ENCODE assay signal across 8 mouse cellular contexts in the genomic region with DNA sequence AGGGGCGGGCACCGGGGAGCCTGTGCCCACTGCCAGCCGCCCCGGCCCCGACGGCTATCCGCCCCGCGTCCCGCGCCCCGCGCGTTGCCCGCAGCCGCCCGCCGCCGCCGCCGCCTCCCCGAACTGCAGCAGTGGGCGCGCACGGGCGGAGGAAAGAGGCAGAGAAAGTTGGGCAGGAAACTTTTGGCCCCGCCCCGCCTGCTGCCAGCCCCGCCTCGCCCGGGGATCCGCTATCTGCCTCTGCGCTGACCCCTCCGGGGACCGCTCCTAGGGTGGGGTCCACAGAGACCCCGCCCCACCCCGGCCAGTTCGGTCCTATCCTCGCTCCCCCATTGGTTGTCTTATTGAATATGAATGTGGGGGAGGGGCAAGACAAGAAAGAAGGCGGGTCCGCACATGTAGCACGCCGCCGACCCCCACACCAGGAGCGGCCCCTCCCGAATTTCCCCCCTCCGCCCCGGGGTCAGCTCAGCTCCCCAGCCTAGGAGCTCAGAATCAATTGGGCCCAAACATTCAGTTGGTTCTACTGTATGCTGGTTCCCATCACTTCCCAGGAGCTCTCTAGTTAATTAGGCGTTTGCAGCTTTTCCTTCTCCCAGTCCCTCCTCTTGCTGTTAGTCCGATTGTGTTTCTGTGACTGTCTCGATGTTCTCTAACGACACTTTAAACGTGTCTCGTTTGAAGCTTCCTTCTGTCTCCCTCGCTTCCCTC. TPM values are rescaled to one million over a fixed set of nuclear protein-coding genes. Genes with fewer than 3 reads are reported as not detected.
A peak's percentile ranks its signal among the peaks of the same experiment; 100 is the strongest.
DNase-seq lines count a peak whose midpoint lies in the region; ATAC-seq lines count a peak whose summit lies in the region.

Gene Zcchc24, minus strand, starts transcription at position 125 of the 711 bp plus-strand sequence.

- no peaks in the 10 kb centered on the region for H3K9me3 ChIP-seq in hindbrain, embryonic 15.5 days

- 1% methylated on average over 35 of the region's 55 CpGs for WGBS in hindbrain, embryonic 15.5 days

- DNase-seq in NIH3T3 (ENCODE audit: low read depth) = peak; percentile 93
- peak; percentile 71 to 85 for DNase-seq in cerebellum, postnatal 10 days
- DNase-seq in gastrocnemius, adult 18-20 months (ENCODE audit: low spot score) = peak; percentile 95
- peak; percentile 81 to 86 for DNase-seq in layer of hippocampus, postnatal 36 days
- DNase-seq in lung, postnatal 25 days (ENCODE audit: low spot score) = peak; percentile 94
- DNase-seq in retina, postnatal 1 day = peak; percentile 95
- DNase-seq in urinary bladder, adult 18-20 months (ENCODE audit: low spot score in 2 of 2) = peak; percentile 79 to 88

- H3K4me3 ChIP-seq in hindbrain, embryonic 15.5 days = peak within 1 kb of the TSS; percentile 62

- no peaks in the 10 kb centered on the region for H3K36me3 ChIP-seq in hindbrain, embryonic 15.5 days

- no peaks in the 10 kb centered on the region; the same call in 1 of the 2 replicates for H3K27me3 ChIP-seq in hindbrain, embryonic 15.5 days

- H3K27ac ChIP-seq in hindbrain, embryonic 15.5 days (replicated peaks) = peak within 1 kb of the TSS; percentile 81

- peak; percentile 84 for ATAC-seq in hindbrain, embryonic 15.5 days (ENCODE audit: low FRiP score, low read depth)

- peaks cover 38% of the 10 kb centered on the region for H3K4me1 ChIP-seq in hindbrain, embryonic 15.5 days (replicated peaks)

- H3K4me2 ChIP-seq in hindbrain, embryonic 15.5 days = peak within 1 kb of the TSS; percentile 98

- H3K9ac ChIP-seq in hindbrain, embryonic 15.5 days = peak within 1 kb of the TSS; percentile 53

RNA-seq across cellular contexts. Expression of gene Zcchc24, which starts in this region (rescaled TPM):
- total RNA-seq in gastrocnemius, adult 18-20 months (2021) = 10 to 100 TPM; 53.7 to 60.4 TPM
- polyA plus RNA-seq in hindbrain, embryonic 15.5 days (2015; fragmentation: Nextera tagmentation; extraction: Ambion mirVana) = 15.7 and 16.1 TPM in 2 replicates
- 10 to 100 TPM; 53.5 to 60.2 TPM for total RNA-seq in layer of hippocampus, postnatal 36 days (2021)

Comparison
In these comparisons a context has a peak if more than half of its experiments do, and no peak if none do; other contexts are left out.
1. Peak in every context shown above with its lines: DNase-seq, ATAC-seq, H3K4me3 ChIP-seq and H3K27ac ChIP-seq.